Mouse (Mus musculus) forebrain, embryonic 12.5 days (tissue): ENCODE measurements around the gene Fem1b. TPM values are rescaled to one million over a fixed set of nuclear protein-coding genes. Genes with fewer than 3 reads are reported as not detected.
A peak's percentile ranks its signal among the peaks of the same experiment; 100 is the strongest.
"Not testable (repeated sequence)": the region's sequence is repeated elsewhere in the genome, so short reads cannot be mapped to it uniquely, and the experiment has no call there.

Experiments
- ATAC-seq: fragments of 200-750 bp; cut with Nextera tagmentation; 2 replicates; pipeline ENCODE4 v1.8.0; 2017; ENCODE audit warnings: moderate TSS enrichment; ENCODE audit not compliant: low FRiP score
- H3K27ac ChIP-seq: fragments of 300-500 bp; sonication (generic); 2 replicates; pipeline ENCODE4 v1.5.1; 2016; ENCODE audit warnings: mild to moderate bottlenecking
- H3K27me3 ChIP-seq: fragments of 300-500 bp; sonication (generic); 2 replicates; pipeline ENCODE4 v1.6.1; 2016; ENCODE audit warnings: mild to moderate bottlenecking
- H3K36me3 ChIP-seq: fragments of 300-500 bp; sonication (generic); replicated peaks from 2 replicates; pipeline ENCODE4 v1.6.1; 2016; ENCODE audit warnings: mild to moderate bottlenecking
- H3K4me1 ChIP-seq: fragments of 300-500 bp; sonication (generic); 2 replicates; pipeline ENCODE4 v1.6.1; 2016
- H3K4me2 ChIP-seq: fragments of 300-500 bp; sonication (generic); 2 replicates; pipeline ENCODE4 v1.6.1; 2016; ENCODE audit warnings: mild to moderate bottlenecking, moderate library complexity
- H3K4me3 ChIP-seq: fragments of 300-500 bp; sonication (generic); replicated peaks from 2 replicates; pipeline ENCODE4 v1.5.1; 2016; ENCODE audit warnings: mild to moderate bottlenecking
- H3K9ac ChIP-seq: fragments of 300-500 bp; sonication (generic); 2 replicates; pipeline ENCODE4 v1.6.1; 2016; ENCODE audit warnings: mild to moderate bottlenecking
- H3K9me3 ChIP-seq: fragments of 300-500 bp; sonication (generic); 2 replicates; pipeline ENCODE4 v1.6.1; 2016
- WGBS: fragments of 180-500 bp; shearing (Covaris S2); methylation state at CpG from one replicate; pipeline ENCODE4 v1.1.7; 2016; 5-methylcytosine and 5-hydroxymethylcytosine counted together
- polyA plus RNA-seq: library from polyadenylated mRNA; unstranded; fragments of >200 nt; fragmentation: Nextera tagmentation; extraction: Ambion mirVana; gene quantifications from 2 replicates; pipeline ENCODE4 v1.2.1, GENCODE M21; 2016

Gene Fem1b
- polyA plus RNA-seq, 1 experiment from 2014 or later = 56.6 TPM

DNA sequence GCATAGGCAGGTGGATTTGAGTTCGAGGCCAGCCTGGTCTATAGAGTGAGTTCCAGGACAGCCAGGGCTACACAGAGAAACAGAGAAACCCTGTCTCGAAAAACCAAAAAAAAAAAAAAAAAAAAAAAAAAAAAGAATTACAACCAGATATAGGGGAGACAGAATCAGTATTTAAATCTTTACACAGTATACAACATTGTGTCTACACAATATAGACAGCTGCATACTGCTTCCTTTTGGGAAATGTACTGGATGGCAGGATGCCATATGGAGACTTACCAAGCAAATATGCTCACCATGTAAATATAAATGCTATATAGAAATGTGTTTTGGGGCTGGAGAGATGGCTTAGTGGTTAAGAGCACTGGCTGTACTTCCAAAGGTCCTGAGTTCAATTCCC is 12.5 kb downstream of the Fem1b start:
- H3K9ac ChIP-seq, ATAC-seq, H3K4me3 ChIP-seq, H3K4me1 ChIP-seq, H3K27me3 ChIP-seq, H3K9me3 ChIP-seq, H3K4me2 ChIP-seq, H3K27ac ChIP-seq: not testable (repeated sequence)
- 90% methylated on average over 2 of the region's 2 CpGs for WGBS
- H3K36me3 ChIP-seq = peaks cover 35% of the 10 kb centered on the region

DNA sequence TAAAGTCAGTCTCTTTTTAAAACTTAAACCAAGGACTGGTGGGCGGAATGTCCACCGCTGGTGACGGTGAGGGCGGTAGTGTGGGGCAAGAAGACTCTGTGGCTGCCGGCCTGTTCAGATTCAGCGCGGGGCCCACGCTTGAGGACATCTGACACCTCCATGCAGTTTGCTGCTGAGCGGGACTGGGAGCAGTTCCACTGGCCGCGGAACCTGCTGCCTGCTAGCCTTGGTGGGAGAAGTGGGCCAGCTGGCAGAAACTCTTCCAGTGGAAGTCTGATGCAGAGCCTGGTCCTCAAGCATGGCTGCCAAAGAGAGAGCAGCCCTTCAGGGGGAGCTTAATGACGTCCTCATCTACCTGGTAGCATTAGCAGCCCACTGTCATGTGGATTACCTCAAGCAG is 21.9 kb downstream of the Fem1b start:
- Histone ChIP-seq H3K27ac (no peak overlapping the region), H3K9me3 (no peaks in the 10 kb centered on the region), H3K4me1 (no peaks in the 10 kb centered on the region), H3K9ac (no peak overlapping the region), H3K4me2 (no peak overlapping the region), H3K4me3 (no peak overlapping the region), H3K36me3 (peaks cover 3% of the 10 kb centered on the region; the same call in 1 of the 2 replicates), H3K27me3 (no peaks in the 10 kb centered on the region)
- ATAC-seq = no peak
- WGBS = 86% methylated on average over 12 of the region's 12 CpGs

DNA sequence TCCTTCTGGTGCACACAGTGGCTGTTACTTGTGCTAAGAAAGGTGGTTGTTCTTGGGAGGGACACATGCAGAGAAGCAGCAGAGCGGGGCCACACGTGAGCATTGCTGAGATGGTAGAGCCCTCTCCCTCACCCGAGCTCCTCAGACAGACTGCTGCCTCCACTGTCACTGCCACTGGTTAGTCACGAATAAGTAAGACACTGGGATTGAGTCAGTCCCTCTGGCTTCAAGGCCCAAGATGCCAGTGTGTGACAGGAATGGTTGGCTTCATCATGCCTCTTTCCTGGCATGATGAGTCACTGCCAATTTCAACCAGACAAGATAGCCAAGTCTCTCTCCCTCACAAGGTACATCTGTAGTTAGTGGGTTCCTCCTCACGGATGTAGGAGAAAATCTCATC is 25.0 kb downstream of the Fem1b start:
- Histone ChIP-seq H3K27me3 (no peaks in the 10 kb centered on the region), H3K9ac (no peak overlapping the region)
- WGBS = 81% methylated on average over 5 of the region's 5 CpGs

DNA sequence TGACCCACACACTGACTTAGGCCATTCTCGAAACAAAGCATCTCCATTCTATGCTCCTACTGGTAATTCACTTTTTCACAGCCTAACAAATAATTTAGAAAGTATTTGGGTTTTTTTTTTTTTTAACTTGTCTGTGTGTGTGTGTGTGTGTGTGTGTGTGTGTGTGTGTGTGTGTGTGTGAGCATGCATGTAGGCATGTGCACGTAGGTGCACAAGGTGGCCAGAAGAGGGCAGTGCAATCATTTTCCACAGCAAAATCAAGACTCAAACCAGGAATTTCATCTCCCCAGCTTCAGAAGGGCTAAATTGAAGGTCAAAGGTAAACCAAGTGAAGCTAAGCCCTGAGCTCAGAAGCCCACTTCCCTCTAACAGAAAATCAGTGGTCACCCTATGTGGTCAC is 27.5 kb downstream of the Fem1b start:
- no peaks in the 10 kb centered on the region for H3K36me3 ChIP-seq
- no peak overlapping the region for H3K27ac ChIP-seq
- H3K27me3 ChIP-seq = no peaks in the 10 kb centered on the region
- WGBS = 80% methylated on average over 2 of the region's 2 CpGs
- no peak overlapping the region for H3K9ac ChIP-seq
- peaks cover 22% of the 10 kb centered on the region for H3K4me1 ChIP-seq
- H3K4me3 ChIP-seq = no peak overlapping the region
- no peaks in the 10 kb centered on the region for H3K9me3 ChIP-seq
- H3K4me2 ChIP-seq = no peak overlapping the region
- ATAC-seq = no peak

More for the DNA sequence above, 25.0 kb downstream of the Fem1b start:
- no peak for ATAC-seq
- Histone ChIP-seq H3K9me3 (no peaks in the 10 kb centered on the region), H3K4me2 (no peak overlapping the region), H3K27ac (no peak overlapping the region), H3K4me3 (no peak overlapping the region), H3K36me3 (no peaks in the 10 kb centered on the region; the same call in 1 of the 2 replicates), H3K4me1 (peaks cover 19% of the 10 kb centered on the region)

DNA sequence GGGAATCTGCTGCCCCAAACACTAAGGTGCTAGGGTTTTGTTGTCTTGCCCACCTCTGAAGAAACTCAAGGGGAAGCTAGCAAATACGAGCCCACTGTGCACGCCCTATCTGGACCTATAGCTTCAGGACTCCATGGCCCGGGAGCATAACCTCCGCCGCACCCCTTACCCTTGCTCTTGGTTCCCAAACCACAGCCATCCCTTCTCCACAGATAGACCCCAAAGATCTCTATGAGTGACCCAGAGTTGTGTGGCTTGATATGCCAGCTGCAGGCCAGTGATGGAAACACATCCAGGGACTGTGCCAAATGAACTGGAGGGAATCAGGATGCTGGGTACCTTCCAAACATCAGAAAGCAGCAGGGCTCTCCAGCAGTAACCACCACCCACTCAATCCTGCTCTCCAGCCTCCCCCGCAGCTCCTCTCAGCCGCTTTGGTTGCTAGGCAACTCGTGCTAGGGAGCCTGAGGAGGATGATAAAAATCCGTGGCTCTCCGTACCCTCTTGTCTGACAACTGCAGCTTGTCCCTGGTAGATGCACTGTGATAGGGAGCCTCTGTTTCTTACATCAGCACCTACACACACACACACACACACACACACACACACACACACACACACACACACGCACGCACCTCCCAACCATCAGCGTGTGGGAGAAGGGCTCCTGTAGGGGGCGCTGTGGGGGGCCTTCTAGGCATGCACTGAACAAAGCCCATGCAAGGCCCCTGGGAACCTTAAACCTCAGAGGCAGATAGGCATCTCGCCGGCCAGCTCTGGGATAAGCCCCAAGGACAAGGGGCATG is 28.6 kb downstream of the Fem1b start:
- Histone ChIP-seq H3K4me3 (no peak overlapping the region), H3K4me1 (peaks cover 22% of the 10 kb centered on the region), H3K9me3 (no peaks in the 10 kb centered on the region), H3K27me3 (no peaks in the 10 kb centered on the region), H3K27ac (peak overlapping the region; percentile 63), H3K9ac (no peak overlapping the region; the same call in none of the 2 replicates), H3K36me3 (no peaks in the 10 kb centered on the region), H3K4me2 (peak overlapping the region; percentile 31)
- ATAC-seq = peak; percentile 76
- WGBS = 35% methylated on average over 16 of the region's 16 CpGs

DNA sequence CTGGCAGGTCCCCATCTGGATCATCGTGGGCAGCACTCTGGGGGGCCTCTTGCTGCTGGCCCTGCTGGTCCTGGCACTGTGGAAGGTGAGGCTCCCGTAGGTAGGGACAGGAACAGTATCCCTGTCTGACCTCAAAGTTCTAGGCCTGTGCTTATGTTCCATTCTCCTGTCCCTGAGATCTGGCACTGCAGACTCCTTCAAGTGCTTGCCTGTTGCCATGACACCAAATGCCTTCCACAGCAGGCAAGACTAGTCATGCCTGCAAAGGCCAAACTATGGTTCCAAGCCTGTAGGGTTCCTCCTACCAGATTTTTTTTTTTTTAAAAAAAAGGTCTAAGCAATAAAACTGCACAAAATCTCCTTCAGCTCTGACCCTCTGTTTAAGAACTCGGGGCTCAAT is 29.8 kb downstream of the Fem1b start:
- Histone ChIP-seq H3K9ac (no peak overlapping the region), H3K27ac (no peak overlapping the region), H3K27me3 (no peaks in the 10 kb centered on the region), H3K4me3 (no peak overlapping the region), H3K36me3 (no peaks in the 10 kb centered on the region), H3K4me1 (peaks cover 26% of the 10 kb centered on the region), H3K9me3 (no peaks in the 10 kb centered on the region), H3K4me2 (no peak overlapping the region)
- ATAC-seq = no peak
- 66% methylated on average over 3 of the region's 3 CpGs for WGBS

DNA sequence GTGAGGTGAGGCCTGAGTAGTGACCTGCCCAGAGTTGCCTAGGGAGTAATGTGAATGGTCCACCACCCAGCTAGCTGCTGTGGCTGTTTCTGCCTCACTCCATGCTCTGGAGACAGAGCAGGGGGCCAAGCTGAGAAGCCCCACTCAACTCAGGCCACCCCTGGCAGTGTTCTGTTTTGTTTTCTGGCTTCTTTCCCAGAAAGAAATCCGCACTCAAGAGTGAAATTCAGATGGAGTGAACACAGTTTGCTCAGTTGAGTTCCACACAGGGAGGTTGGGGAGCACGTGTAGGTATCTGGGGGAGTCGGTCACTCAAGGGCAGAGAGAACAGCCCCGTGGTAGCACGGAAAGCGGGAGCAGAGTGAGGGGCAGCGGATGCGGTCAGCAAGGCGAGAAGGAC is 33.0 kb downstream of the Fem1b start:
- no peaks in the 10 kb centered on the region for H3K27me3 ChIP-seq
- no peak overlapping the region for H3K4me2 ChIP-seq
- no peak overlapping the region for H3K4me3 ChIP-seq

DNA sequence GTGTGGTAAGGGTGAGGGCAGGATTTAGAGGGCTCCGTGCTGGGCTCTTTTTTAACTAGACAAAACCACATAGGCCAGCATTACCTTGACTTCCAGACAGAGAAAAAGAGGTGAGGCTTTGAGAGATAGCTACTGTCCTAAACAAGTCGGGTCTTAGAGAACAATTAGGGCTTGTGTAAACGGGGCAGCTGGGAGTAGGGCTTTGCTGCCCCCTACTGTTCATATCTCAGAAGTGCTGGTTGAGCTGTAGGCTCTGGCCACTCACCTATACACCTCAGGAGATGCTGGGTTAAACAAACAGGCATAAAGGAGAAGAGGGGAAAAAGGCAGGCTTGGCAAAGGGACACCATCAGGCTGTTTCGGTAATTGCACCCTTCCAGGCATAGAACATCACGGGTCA is 34.3 kb downstream of the Fem1b start:
- H3K9ac ChIP-seq = no peak overlapping the region
- no peak overlapping the region for H3K4me2 ChIP-seq
- H3K4me1 ChIP-seq = peaks cover 14% of the 10 kb centered on the region
- H3K4me3 ChIP-seq = no peak overlapping the region
- no peaks in the 10 kb centered on the region for H3K27me3 ChIP-seq
- WGBS = 7% methylated on average over 5 of the region's 5 CpGs
- H3K27ac ChIP-seq = no peak overlapping the region
- H3K9me3 ChIP-seq = no peaks in the 10 kb centered on the region
- no peaks in the 10 kb centered on the region for H3K36me3 ChIP-seq
- 0 out of 2 replicates have a peak, but pooled peaks have one; percentile 14 for ATAC-seq

More for the DNA sequence above, 33.0 kb downstream of the Fem1b start:
- Histone ChIP-seq H3K9me3 (no peaks in the 10 kb centered on the region), H3K36me3 (no peaks in the 10 kb centered on the region), H3K9ac (no peak overlapping the region), H3K27ac (no peak overlapping the region), H3K4me1 (peaks cover 26% of the 10 kb centered on the region)
- ATAC-seq = no peak
- WGBS = 92% methylated on average over 9 of the region's 9 CpGs

DNA sequence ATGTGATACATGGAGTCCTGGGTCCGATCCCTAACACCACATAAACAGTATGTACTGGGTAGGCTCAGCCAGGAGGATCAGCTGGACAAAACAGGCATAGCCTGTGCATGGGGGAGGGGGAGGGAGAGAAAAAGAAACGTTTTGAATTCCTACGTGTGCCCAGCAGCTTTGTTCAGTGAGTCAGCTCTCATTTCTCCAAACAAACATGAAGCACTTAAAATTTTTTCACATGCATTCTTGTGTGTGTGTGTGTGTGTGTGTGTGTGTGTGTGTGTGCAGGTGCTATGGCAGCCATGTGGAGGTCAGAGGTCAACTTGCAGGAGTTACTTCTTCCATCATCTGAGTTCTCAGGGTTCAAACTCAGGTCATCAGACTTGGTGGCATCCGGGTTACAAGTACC is 36.3 kb downstream of the Fem1b start:
- no peak overlapping the region for H3K4me2 ChIP-seq
- H3K4me3 ChIP-seq = no peak overlapping the region
- peaks cover 3% of the 10 kb centered on the region; the same call in 1 of the 2 replicates for H3K4me1 ChIP-seq
- no peaks in the 10 kb centered on the region for H3K27me3 ChIP-seq
- no peaks in the 10 kb centered on the region for H3K36me3 ChIP-seq
- H3K9ac ChIP-seq = no peak overlapping the region
- no peak for ATAC-seq
- no peak overlapping the region for H3K27ac ChIP-seq
- H3K9me3 ChIP-seq = no peaks in the 10 kb centered on the region
- WGBS = 63% methylated on average over 4 of the region's 4 CpGs

DNA sequence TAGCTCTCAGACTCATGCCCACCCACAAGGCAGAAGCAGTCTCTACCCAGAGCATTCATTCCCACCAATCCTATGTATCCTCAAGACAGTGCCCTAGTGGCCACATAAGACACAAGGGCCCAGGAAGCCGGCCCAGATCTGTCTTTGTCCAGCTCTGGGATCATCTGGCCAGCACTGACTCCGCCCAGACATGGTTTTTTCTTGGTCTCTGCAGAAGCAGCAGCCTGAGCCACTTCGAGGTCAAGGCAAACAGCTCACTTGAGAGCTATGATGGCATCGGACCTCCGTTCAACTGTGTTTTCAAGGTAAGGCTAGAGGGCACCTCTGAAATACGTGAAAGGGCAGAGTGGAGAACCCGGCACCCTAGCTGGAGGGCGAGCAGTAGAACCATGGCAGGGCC is 39.0 kb downstream of the Fem1b start:
- Histone ChIP-seq H3K36me3 (no peaks in the 10 kb centered on the region), H3K4me3 (no peak overlapping the region), H3K4me2 (no peak overlapping the region), H3K9ac (no peak overlapping the region), H3K27ac (no peak overlapping the region), H3K4me1 (peaks cover 3% of the 10 kb centered on the region; the same call in 1 of the 2 replicates), H3K27me3 (no peaks in the 10 kb centered on the region), H3K9me3 (no peaks in the 10 kb centered on the region)
- ATAC-seq = no peak
- 85% methylated on average over 8 of the region's 8 CpGs for WGBS

DNA sequence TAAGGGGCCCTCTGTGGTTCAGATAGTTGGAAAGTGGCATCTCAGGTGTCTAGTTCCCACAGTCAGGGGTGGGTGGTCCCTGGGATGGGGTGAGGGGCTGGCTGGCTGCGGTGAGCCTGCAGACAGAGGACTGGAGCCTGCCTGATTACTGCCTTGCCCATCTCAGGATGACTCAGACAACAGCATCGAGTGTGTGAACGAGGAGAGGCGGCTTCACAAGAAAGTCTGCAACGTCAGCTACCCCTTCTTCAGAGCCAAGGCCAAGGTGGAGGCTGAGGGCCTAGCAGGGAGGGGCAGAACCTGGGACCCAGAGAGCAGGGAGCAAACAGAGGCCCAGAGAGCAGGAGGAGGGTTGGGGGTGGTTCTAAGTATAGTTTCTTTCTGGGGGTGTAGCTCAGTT is 43.4 kb downstream of the Fem1b start:
- H3K9ac ChIP-seq = no peak overlapping the region
- no peak overlapping the region for H3K4me3 ChIP-seq
- no peak overlapping the region for H3K27ac ChIP-seq
- ATAC-seq = no peak
- H3K4me2 ChIP-seq = no peak overlapping the region
- 83% methylated on average over 5 of the region's 5 CpGs for WGBS
- no peaks in the 10 kb centered on the region for H3K9me3 ChIP-seq
- H3K27me3 ChIP-seq = no peaks in the 10 kb centered on the region
- H3K4me1 ChIP-seq = 0 out of 2 replicates have a peak, but pooled peaks cover 4% of the 10 kb centered on the region
- H3K36me3 ChIP-seq = no peaks in the 10 kb centered on the region

DNA sequence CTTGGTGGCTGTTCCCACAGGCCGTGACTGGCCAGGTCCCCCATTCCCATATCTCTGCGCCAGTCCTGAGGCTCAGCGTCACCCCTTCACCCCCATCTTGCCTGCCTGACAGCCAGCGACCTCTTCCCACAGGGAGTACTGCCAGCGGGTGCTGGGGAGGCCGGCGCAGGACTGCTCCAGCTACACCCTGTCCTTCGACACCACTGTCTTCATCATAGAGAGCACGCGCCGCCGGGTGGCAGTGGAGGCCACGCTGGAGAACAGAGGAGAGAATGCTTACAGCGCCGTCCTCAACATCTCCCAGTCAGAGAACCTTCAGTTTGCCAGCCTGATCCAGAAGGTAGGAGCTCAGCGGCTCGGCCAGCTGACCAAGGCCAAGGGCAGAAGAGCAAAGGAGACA is 44.3 kb downstream of the Fem1b start:
- 73% methylated on average over 17 of the region's 17 CpGs for WGBS

DNA sequence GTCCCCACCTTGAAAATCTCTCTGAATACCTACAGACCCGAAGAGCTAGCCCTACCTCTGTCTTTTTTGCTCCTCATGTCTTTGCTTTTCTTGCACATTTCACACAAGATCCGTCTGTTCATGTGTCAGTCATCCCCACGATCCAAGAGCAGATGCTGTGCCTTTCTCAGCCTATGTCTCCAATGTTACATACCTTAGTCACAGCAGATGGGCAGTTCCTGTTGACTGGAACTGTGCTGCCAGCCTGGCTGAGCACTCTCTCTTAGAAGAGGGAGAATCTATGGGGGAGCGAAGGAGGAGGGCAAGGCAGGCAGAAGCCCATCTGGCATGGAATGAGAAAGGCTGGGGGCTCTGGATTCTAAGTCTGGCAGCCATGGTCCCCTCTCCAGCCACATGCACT is 46.4 kb downstream of the Fem1b start:
- H3K4me2 ChIP-seq = no peak overlapping the region
- H3K27ac ChIP-seq = no peak overlapping the region
- 0 out of 2 replicates have a peak, but pooled peaks cover 6% of the 10 kb centered on the region for H3K4me1 ChIP-seq
- 77% methylated on average over 4 of the region's 4 CpGs for WGBS
- no peaks in the 10 kb centered on the region for H3K36me3 ChIP-seq
- no peaks in the 10 kb centered on the region for H3K9me3 ChIP-seq
- H3K4me3 ChIP-seq = no peak overlapping the region
- H3K27me3 ChIP-seq = no peaks in the 10 kb centered on the region
- no peak overlapping the region for H3K9ac ChIP-seq
- no peak for ATAC-seq

More for the DNA sequence above, 44.3 kb downstream of the Fem1b start:
- Histone ChIP-seq H3K4me2 (no peak overlapping the region), H3K27ac (no peak overlapping the region), H3K4me1 (0 out of 2 replicates have a peak, but pooled peaks cover 6% of the 10 kb centered on the region), H3K9me3 (no peaks in the 10 kb centered on the region), H3K36me3 (no peaks in the 10 kb centered on the region), H3K4me3 (no peak overlapping the region), H3K27me3 (no peaks in the 10 kb centered on the region), H3K9ac (peak overlapping the region; percentile 21; the same call in 1 of the 2 replicates)
- no peak for ATAC-seq
